Mouse (Mus musculus) cerebellum, adult 9-11 months (tissue): ENCODE measurements around the gene Zfand6.

Experiments
- DNase-seq: peaks from one replicate; pipeline ENCODE4 v3.0.0; 2022

The Zfand6 gene

GRCm38 (mm10) chr7:84689251-84690100, at the start of gene Zfand6:
Gene Zfand6, minus strand, starts transcription at chr7:84689959.
- DNase-seq: peak; percentile 99

DNA sequence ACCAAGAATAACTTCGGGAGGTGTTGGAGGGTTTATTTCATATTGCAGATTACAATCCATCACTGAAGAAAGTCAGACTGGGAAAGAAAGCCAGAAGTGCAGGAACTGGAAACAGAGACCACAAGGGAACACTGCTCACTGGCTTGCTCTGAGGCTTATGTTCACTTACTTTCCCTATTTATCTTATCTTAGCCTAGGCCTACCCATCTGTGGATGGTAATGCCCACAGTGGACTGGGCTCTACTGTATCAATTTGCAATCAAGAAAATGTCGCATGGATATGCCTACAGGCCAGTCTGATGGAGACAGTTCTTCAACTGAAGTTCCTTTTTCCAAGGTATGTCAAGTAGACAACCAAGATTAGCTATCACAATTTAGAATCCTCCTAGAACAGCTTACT, 47.0 kb upstream of the Zfand6 start:
- DNase-seq: no peak

DNA sequence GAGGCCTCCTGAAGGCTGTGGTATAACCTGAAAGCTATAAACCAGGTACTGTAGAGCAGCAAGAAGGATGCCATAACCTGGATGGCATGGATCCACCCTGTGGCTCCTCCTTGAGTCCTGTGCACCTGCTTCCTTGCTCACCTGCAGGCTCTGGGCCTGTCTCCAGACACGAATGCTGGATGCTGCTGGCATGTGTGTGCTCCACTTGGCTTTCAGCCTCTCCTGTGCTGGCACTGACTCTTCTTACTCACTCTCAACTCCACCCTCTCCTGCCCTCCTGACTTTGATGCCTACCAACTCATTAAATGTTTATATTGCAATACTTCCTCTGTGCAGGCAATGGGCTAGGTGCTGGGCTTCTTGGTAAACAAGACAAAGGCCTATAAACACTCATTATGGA, 43.3 kb upstream of the Zfand6 start:
- peak; percentile 92 for DNase-seq

GRCm38 (mm10) chr7:84732052-84732451, 42.3 kb upstream of the Zfand6 start:
- DNase-seq: peak; percentile 22

DNA sequence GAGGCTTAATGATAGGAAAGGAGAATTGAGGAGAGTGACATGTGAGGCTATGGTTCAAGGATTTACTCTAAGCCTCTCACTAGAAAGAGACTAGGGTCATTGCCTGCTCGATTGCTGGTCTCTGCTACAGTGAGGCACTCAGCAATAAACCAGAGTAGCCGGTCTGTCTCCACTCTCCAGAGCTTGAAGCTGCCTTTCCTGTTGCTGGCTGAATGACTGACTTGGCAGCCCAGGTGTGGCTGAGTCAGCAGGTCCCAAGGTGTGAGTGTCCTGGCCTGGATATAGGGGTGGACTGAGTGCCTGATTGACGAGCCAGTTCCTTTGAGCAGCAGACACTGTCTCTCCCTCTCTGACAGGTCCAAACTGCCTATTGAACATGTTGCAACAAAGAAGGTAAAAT, 41.3 kb upstream of the Zfand6 start:
- no peak for DNase-seq

GRCm38 (mm10) chr7:84722804-84723459, 33.2 kb upstream of the Zfand6 start:
- no peak for DNase-seq

DNA sequence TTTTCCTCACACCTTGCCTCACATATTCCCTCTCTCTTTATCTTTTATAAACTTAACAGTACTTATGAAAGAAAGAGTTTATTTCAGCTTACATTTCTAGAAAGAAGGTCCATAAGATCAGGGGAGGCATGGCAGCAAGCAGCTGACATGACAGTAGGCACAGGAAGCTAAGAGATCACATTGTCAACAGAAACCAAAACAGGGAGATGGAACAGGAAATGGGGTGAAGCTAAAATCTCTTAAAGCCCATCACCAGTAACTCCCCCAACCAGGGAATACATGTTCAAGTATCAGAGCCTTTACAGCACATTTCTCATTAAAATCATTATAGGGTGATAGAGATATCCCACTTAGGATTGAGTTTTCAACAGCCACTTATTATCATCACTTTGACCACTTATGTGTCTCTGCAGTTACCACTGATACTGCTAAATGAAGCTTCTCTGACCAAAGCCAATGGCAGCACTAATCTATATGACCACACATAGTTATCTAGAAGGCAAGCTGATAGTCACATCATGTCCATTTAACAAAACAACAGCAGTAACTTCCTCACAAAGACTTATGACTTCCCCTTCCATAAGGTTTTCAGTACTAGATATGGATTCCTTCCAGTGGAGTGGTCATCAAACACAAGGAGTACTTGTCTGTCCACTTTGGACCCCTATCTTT, 20.7 kb upstream of the Zfand6 start:
- no peak for DNase-seq

- DNase-seq: no peak
Measured at GRCm38 (mm10) chr7:84706877-84707276, 17.1 kb upstream of the Zfand6 start.

GRCm38 (mm10) chr7:84690101-84690509, 346 bp upstream of the Zfand6 start:
- no peak for DNase-seq

- no peak for DNase-seq
Measured at GRCm38 (mm10) chr7:84687653-84688580, 1.8 kb downstream of the Zfand6 start.

- DNase-seq: no peak
Measured at GRCm38 (mm10) chr7:84686380-84686779, 3.4 kb downstream of the Zfand6 start.

GRCm38 (mm10) chr7:84684675-84685074, 5.1 kb downstream of the Zfand6 start:
- no peak for DNase-seq

DNA sequence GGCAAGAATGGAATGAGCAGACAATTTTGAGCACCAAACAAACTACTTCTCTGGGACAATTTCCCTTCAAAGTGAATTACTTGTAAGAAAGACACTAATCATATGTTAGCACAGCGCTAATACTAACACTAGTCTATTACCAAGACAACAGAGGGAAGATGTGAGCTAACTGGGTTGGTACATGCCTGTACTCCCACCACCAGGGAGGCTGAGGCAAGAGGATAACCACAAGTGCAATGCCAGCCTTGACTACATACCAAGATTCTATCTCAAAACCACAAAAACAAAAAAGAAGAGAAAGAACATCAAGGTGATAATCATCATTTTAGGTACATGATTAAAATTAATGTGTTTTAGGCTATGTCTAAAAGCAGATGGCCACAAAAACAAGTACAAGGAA, 8.2 kb downstream of the Zfand6 start:
- DNase-seq: no peak

DNA sequence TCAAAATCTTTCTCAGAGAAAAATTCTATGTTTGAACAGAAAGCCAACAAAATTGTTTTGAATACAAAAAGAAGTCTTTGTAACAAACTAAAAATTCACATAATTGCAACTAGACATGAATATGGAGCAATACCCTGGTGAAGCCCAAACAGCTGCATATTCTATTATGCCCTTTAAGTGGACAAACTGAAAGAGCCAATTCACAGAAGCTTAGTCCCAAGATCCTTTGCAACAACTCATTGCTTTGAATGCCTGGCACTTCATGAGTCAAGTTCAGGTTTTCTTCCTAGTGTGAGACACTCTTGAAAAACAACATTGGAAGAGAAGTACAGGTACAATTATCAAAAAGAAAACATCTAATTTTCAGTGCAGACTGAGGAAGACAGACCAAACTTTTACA, 8.8 kb downstream of the Zfand6 start:
- no peak for DNase-seq

DNA sequence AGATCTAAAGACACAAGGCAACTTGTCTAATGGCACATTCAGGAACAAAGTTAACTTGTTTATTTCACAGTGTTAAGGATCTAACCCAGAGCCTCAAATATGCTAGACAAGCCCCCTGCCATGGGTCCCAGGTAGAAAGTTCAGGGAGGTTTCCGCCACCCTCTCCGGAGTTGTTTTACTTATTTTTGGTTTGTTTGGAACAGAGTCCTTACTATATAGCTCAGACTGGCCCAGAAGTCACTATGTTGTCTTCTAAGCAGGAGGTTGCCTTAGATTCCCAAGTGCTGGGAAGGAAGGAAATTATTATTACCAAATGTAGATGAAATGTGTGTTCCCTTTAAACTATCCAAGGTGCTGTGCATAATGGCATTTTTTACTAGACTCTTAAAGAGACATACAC, 9.7 kb downstream of the Zfand6 start:
- DNase-seq: no peak

GRCm38 (mm10) chr7:84679264-84679663, 10.5 kb downstream of the Zfand6 start:
- peak; percentile 77 for DNase-seq

- DNase-seq: peak; percentile 35
Measured at GRCm38 (mm10) chr7:84673103-84673502, 16.7 kb downstream of the Zfand6 start.

DNA sequence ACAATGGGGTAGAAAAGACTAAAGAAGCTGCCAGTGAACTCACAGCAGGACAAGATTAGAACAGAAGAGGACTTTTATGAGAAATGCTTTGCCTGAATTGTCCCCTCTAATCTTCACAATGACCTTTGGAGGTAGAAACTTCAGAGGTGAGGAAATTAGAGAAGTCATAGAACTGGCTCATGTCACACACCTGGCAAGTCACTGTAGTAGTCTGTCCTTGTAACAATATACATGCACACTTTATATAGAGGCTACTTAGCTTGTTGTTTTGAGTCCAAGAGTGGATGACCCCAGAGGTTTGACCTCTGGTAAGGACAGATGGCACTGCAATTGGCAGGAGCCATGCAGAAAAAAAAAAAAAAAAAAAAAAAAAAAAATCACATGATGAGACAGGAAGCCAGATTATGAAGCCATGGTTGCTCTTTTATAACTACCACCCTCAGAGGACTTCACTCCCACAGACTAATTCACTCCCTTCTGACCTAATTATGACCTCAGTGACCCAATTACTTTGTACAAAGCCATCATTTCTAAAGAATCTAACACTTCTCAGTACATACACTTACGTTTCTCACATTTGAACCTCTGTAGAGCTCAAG, 20.1 kb downstream of the Zfand6 start:
- no peak for DNase-seq

GRCm38 (mm10) chr7:84667946-84668345, 21.8 kb downstream of the Zfand6 start:
- DNase-seq: peak; percentile 62

- no peak for DNase-seq
Measured at GRCm38 (mm10) chr7:84652740-84653139, 37.0 kb downstream of the Zfand6 start.

DNA sequence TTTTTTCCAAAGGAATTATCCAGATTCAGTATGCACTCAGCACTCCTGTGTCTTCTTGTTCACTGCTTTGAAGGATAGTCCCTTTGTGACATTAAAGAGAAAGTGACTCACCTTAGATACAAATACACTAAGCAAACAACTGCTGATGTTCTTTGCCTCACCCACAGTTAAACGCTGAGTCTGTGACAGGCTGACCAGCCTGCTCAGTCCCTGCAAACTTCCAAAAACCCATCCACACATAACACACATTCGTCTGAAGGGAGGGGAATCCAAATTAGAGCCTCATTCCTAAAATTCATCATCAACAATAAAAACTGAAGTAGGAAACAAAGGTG, 37.8 kb downstream of the Zfand6 start:
- no peak for DNase-seq

GRCm38 (mm10) chr7:84651303-84651986, 38.3 kb downstream of the Zfand6 start:
- DNase-seq: no peak
